Mouse (Mus musculus): Measurements from ENCODE around the gene Eps8l2. TPM values are rescaled to one million over a fixed set of nuclear protein-coding genes. Genes with fewer than 3 reads are reported as not detected.
A peak's percentile ranks its signal among the peaks of the same experiment; 100 is the strongest.

The Eps8l2 gene
- polyA plus RNA-seq, 1 experiment from 2014 or later: 1.3 TPM

- H3K27ac ChIP-seq (ENCODE audit: poor library complexity, severe bottlenecking): no peak overlapping the region
- H3K4me1 ChIP-seq (replicated peaks): peaks cover 5% of the 10 kb centered on the region
- H3K4me3 ChIP-seq: no peak overlapping the region
- H3K27me3 ChIP-seq (replicated peaks): no peaks in the 10 kb centered on the region
- WGBS: 77% methylated on average over 6 of the region's 6 CpGs
- no peak overlapping the region for H3K4me2 ChIP-seq
- H3K9ac ChIP-seq: no peak overlapping the region
- no peaks in the 10 kb centered on the region for H3K9me3 ChIP-seq (replicated peaks)
- H3K36me3 ChIP-seq: peaks cover 37% of the 10 kb centered on the region
- no peak for ATAC-seq (ENCODE audit: insufficient number of reproducible peaks, low FRiP score)
Measured at GRCm38 (mm10) chr7:141331990-141332389, 6.7 kb upstream of the Eps8l2 start.

- H3K9ac ChIP-seq: no peak overlapping the region
- no peak for ATAC-seq (ENCODE audit: insufficient number of reproducible peaks, low FRiP score)
- no peak overlapping the region for H3K4me2 ChIP-seq
- 77% methylated on average over 2 of the region's 2 CpGs for WGBS
- H3K4me3 ChIP-seq: no peak overlapping the region
- peaks cover 37% of the 10 kb centered on the region for H3K36me3 ChIP-seq
- peaks cover 8% of the 10 kb centered on the region for H3K4me1 ChIP-seq (replicated peaks)
- H3K27ac ChIP-seq (ENCODE audit: poor library complexity, severe bottlenecking): no peak overlapping the region
- no peaks in the 10 kb centered on the region for H3K9me3 ChIP-seq (replicated peaks)
- H3K27me3 ChIP-seq (replicated peaks): peaks cover 18% of the 10 kb centered on the region; the same call in 1 of the 2 replicates
Measured at GRCm38 (mm10) chr7:141335044-141335579, 3.6 kb upstream of the Eps8l2 start.

- WGBS: 83% methylated on average over 4 of the region's 4 CpGs
- Histone ChIP-seq H3K27me3 (replicated peaks) (peaks cover 21% of the 10 kb centered on the region; the same call in 1 of the 2 replicates), H3K36me3 (peaks cover 37% of the 10 kb centered on the region), H3K9ac (no peak overlapping the region), H3K4me1 (replicated peaks) (peaks cover 8% of the 10 kb centered on the region), H3K9me3 (replicated peaks) (no peaks in the 10 kb centered on the region), H3K27ac (ENCODE audit: poor library complexity, severe bottlenecking) (no peak overlapping the region), H3K4me2 (no peak overlapping the region), H3K4me3 (no peak overlapping the region)
- no peak for ATAC-seq (ENCODE audit: insufficient number of reproducible peaks, low FRiP score)
Measured at GRCm38 (mm10) chr7:141335682-141336081, 3.0 kb upstream of the Eps8l2 start.

GRCm38 (mm10) chr7:141336296-141336695 is 2.4 kb upstream of the Eps8l2 start:
- no peak overlapping the region for H3K4me2 ChIP-seq
- H3K4me1 ChIP-seq (replicated peaks): peaks cover 8% of the 10 kb centered on the region
- WGBS: 76% methylated on average over 3 of the region's 3 CpGs
- no peak for ATAC-seq (ENCODE audit: insufficient number of reproducible peaks, low FRiP score)
- H3K27me3 ChIP-seq (replicated peaks): peaks cover 27% of the 10 kb centered on the region
- H3K4me3 ChIP-seq: no peak overlapping the region
- no peaks in the 10 kb centered on the region for H3K9me3 ChIP-seq (replicated peaks)
- no peak overlapping the region for H3K9ac ChIP-seq
- H3K27ac ChIP-seq (ENCODE audit: poor library complexity, severe bottlenecking): no peak overlapping the region
- H3K36me3 ChIP-seq: peaks cover 37% of the 10 kb centered on the region

GRCm38 (mm10) chr7:141337716-141338416 is 814 bp upstream of the Eps8l2 start:
- Histone ChIP-seq H3K27ac (ENCODE audit: poor library complexity, severe bottlenecking) (no peak overlapping the region), H3K9ac (no peak overlapping the region), H3K27me3 (replicated peaks) (peaks cover 36% of the 10 kb centered on the region), H3K36me3 (peaks cover 29% of the 10 kb centered on the region), H3K4me1 (replicated peaks) (peaks cover 8% of the 10 kb centered on the region), H3K4me2 (no peak overlapping the region), H3K4me3 (no peak overlapping the region), H3K9me3 (replicated peaks) (no peaks in the 10 kb centered on the region)
- no peak for ATAC-seq (ENCODE audit: insufficient number of reproducible peaks, low FRiP score)
- WGBS: 72% methylated on average over 3 of the region's 3 CpGs

GRCm38 (mm10) chr7:141339215-141339920 is 688 bp downstream of the Eps8l2 start:
- ATAC-seq (ENCODE audit: insufficient number of reproducible peaks, low FRiP score): no peak
- Histone ChIP-seq H3K27me3 (replicated peaks) (peaks cover 36% of the 10 kb centered on the region), H3K27ac (ENCODE audit: poor library complexity, severe bottlenecking) (no peak overlapping the region), H3K36me3 (peaks cover 15% of the 10 kb centered on the region), H3K4me2 (peak overlapping the region; percentile 65), H3K4me1 (replicated peaks) (peaks cover 8% of the 10 kb centered on the region), H3K9me3 (replicated peaks) (no peaks in the 10 kb centered on the region), H3K4me3 (peak overlapping the region; percentile 31), H3K9ac (peak overlapping the region; percentile 53)
- 40% methylated on average over 20 of the region's 20 CpGs for WGBS

- WGBS: 80% methylated on average over 7 of the region's 7 CpGs
- Histone ChIP-seq H3K27ac (ENCODE audit: poor library complexity, severe bottlenecking) (no peak overlapping the region), H3K36me3 (peaks cover 10% of the 10 kb centered on the region), H3K27me3 (replicated peaks) (peaks cover 36% of the 10 kb centered on the region), H3K9ac (no peak overlapping the region), H3K4me1 (replicated peaks) (peaks cover 8% of the 10 kb centered on the region), H3K4me3 (no peak overlapping the region), H3K9me3 (replicated peaks) (no peaks in the 10 kb centered on the region), H3K4me2 (no peak overlapping the region)
- no peak for ATAC-seq (ENCODE audit: insufficient number of reproducible peaks, low FRiP score)
Measured at GRCm38 (mm10) chr7:141340023-141340422, 1.3 kb downstream of the Eps8l2 start.

- Histone ChIP-seq H3K4me1 (replicated peaks) (peaks cover 8% of the 10 kb centered on the region), H3K36me3 (peaks cover 9% of the 10 kb centered on the region; the same call in 1 of the 2 replicates), H3K9me3 (replicated peaks) (no peaks in the 10 kb centered on the region), H3K9ac (no peak overlapping the region), H3K27me3 (replicated peaks) (peaks cover 36% of the 10 kb centered on the region), H3K27ac (ENCODE audit: poor library complexity, severe bottlenecking) (no peak overlapping the region), H3K4me3 (no peak overlapping the region), H3K4me2 (no peak overlapping the region)
- WGBS: 70% methylated on average over 6 of the region's 6 CpGs
- ATAC-seq (ENCODE audit: insufficient number of reproducible peaks, low FRiP score): no peak
Measured at GRCm38 (mm10) chr7:141340476-141340875, 1.8 kb downstream of the Eps8l2 start.

GRCm38 (mm10) chr7:141341689-141342226 is 3.1 kb downstream of the Eps8l2 start:
- Histone ChIP-seq H3K9me3 (replicated peaks) (no peaks in the 10 kb centered on the region), H3K36me3 (no peaks in the 10 kb centered on the region), H3K9ac (no peak overlapping the region), H3K27me3 (replicated peaks) (peaks cover 36% of the 10 kb centered on the region), H3K27ac (ENCODE audit: poor library complexity, severe bottlenecking) (no peak overlapping the region), H3K4me1 (replicated peaks) (peaks cover 8% of the 10 kb centered on the region), H3K4me2 (no peak overlapping the region), H3K4me3 (no peak overlapping the region)
- WGBS: 72% methylated on average over 10 of the region's 10 CpGs
- no peak for ATAC-seq (ENCODE audit: insufficient number of reproducible peaks, low FRiP score)

- Histone ChIP-seq H3K27ac (ENCODE audit: poor library complexity, severe bottlenecking) (no peak overlapping the region), H3K27me3 (replicated peaks) (peaks cover 31% of the 10 kb centered on the region), H3K4me3 (no peak overlapping the region), H3K36me3 (no peaks in the 10 kb centered on the region), H3K9me3 (replicated peaks) (no peaks in the 10 kb centered on the region), H3K4me2 (no peak overlapping the region), H3K9ac (no peak overlapping the region), H3K4me1 (replicated peaks) (peaks cover 8% of the 10 kb centered on the region)
- 64% methylated on average over 2 of the region's 2 CpGs for WGBS
- ATAC-seq (ENCODE audit: insufficient number of reproducible peaks, low FRiP score): no peak
Measured at GRCm38 (mm10) chr7:141343230-141343629, 4.5 kb downstream of the Eps8l2 start.

- peaks cover 26% of the 10 kb centered on the region for H3K27me3 ChIP-seq (replicated peaks)
- ATAC-seq (ENCODE audit: insufficient number of reproducible peaks, low FRiP score): no peak
- H3K36me3 ChIP-seq: no peaks in the 10 kb centered on the region
- H3K9ac ChIP-seq: no peak overlapping the region
- H3K9me3 ChIP-seq (replicated peaks): no peaks in the 10 kb centered on the region
- H3K4me1 ChIP-seq (replicated peaks): peaks cover 5% of the 10 kb centered on the region
- H3K27ac ChIP-seq (ENCODE audit: poor library complexity, severe bottlenecking): no peak overlapping the region
- WGBS: 65% methylated on average over 7 of the region's 7 CpGs
- H3K4me3 ChIP-seq: no peak overlapping the region
- no peak overlapping the region for H3K4me2 ChIP-seq
Measured at GRCm38 (mm10) chr7:141343696-141344095, 5.0 kb downstream of the Eps8l2 start.
